Mouse (Mus musculus) heart, adult 18-20 months (tissue): ENCODE measurements at regions not wholly inside any gene's neighbourhood (a gene's known extent, or its start where the extent isn't known, plus 50 kb on each side); places are given as distances from the start of the nearest gene placed in this dataset.
A peak's percentile ranks its signal among the peaks of the same experiment; 100 is the strongest.

ENCODE experiments used
- DNase-seq, 2 experiments: peaks; one replicate each; pipeline ENCODE4 v3.0.0; 2021 to 2022; ENCODE audit warnings: mixed read lengths in 1 of 2

DNA sequence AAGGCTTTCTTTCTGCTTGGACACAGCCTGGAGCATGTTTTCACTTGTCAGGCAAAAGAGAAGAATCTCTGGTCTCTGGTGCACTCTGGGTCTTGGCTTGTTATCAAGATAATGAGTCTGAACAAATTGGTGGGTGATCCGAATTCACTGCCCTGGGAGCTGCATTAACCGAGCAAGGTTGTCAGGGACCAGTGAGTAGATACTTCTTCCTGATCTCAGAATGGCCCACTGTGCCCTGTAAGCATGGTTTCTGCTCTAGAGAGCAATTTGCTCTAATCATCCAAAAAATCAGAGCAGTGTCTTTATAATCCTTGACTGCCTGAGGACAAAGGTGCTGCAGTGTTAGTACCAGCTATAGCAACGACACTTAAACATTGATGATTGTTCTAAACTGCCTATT lies 97.2 kb upstream of the 1500015O10Rik start:
- no peak for DNase-seq

DNA sequence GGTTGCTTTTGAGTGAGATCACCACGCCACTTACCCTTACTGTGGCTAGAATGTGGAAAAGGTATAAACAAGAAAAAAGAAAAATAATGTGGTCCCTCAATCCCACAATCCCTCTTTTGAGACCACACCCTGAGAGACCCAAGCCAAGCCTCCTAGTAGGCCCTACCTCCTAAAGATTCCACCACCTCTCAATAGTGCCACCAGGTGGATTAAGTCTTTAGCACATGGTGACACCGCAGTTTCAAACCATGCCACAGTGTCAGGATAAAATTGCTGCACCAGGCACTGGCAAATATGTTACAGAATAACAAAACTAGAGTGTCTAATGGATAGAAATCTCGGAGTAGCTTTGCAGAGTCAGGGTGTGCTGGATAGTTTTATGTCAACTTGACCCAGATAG lies 94.7 kb upstream of the 1500015O10Rik start:
- DNase-seq: peak; percentile 10 to 46

DNA sequence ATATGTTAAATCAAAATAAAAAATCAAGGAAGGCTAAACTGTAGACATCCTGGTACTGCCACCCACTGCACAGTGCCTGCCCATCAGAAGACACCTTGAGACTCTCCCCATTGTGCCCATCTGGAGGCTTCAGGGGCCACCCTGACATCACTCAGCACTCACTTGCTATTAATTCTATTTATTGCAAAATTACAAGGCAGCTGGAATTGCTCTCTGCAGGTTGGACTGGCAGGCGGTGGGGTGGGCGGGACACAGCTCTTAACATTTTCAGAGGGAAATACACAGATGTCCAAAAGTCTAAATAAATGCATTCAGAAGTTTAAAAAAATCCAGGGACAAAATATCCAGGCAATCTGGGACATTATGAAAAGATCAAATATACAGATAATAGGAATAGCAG lies 92.4 kb upstream of the 1500015O10Rik start:
- no peak for DNase-seq

DNA sequence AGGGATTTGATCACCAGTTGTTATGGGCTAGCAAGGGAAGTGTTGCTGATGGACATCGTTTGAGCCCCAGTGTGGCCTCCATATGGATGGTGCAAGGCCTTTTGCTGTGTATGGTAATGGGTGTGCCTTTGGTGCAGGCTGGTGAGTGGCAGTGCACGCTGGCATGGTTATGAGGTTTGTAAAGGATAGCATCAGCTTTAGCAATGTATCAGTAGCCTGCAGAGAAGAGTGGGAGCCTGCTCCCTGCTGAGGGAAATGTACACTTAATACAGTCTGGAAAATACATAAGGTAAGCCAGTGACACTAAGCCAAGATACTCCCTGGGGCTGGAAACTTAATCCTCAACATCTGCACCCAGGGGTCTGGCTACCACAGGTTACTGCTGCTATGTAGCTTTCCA lies 58.4 kb upstream of the 1500015O10Rik start:
- DNase-seq: no peak
